In the genomic region with DNA sequence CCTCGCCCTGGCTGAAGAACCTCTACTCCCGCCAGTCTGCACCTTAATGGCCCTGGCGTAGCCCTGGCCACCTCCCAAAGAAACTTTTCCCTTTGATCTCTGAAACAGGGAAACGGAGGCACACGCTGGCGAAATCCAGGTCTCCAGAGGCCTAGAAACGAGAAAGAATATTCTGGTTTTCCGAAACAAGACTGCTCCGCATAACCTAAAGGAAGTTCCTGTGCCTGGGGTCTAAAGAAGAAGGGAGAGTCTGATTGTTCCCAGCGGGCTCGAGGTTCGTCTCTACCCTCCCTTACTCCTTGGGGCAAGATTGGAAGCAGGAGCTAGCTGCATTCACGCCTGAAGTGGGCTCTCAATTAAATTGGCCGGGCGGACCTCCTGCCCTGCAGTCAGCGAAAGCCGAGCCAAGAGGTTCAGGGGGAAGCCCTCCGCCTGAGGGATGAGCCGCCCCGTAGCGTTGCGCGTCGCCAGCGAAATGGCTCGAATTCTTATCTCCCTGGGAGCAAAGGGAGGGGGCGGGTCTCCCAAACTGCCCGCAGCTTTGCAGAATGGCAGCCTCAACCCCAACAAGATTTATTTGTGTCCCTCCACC, we compare ENCODE assay signal across 11 mouse cellular contexts. TPM values are rescaled to one million over a fixed set of nuclear protein-coding genes. Genes with fewer than 3 reads are reported as not detected.
DNase-seq lines count a peak whose midpoint lies in the region; ATAC-seq lines count a peak whose summit lies in the region.
"Had no signal": no experiment of that assay in that cellular context is flagged by ENCODE, and none has a peak within 500 bp of the region (broad histone marks: within the 10 kb centered on the region; RNA-seq: fewer than 3 reads in every experiment).

No protein-coding gene starts in this region.

- ATAC-seq in heart, embryonic 11.5 days (replicated peaks; ENCODE audit: insufficient number of reproducible peaks, low FRiP score, low TSS enrichment), result no peak
- ATAC-seq in midbrain, embryonic 14.5 days (ENCODE audit: low FRiP score, low TSS enrichment), result no peak
- no peak for ATAC-seq in megakaryocyte-erythroid progenitor cell, adult 5-6 weeks (replicated peaks; ENCODE audit: low FRiP score, low TSS enrichment, poor library complexity, severe bottlenecking)
- ATAC-seq: lung, postnatal 0 days had no signal

- DNase-seq in heart, postnatal 10 days, result no peak
- DNase-seq in Muller cell, postnatal 12 days (ENCODE audit: inconsistent ontology term), result peak; percentile 57
- peak; percentile 58 for DNase-seq in hindbrain, embryonic 10.5 days (ENCODE audit: low spot score)
- DNase-seq in midbrain, embryonic 14.5 days, result peak; percentile 59
- DNase-seq in layer of hippocampus, adult 9-10 months (ENCODE audit: low spot score), result no peak
- DNase-seq in adrenal gland, postnatal 14 days, result no peak
- DNase-seq: adrenal gland, postnatal 25 days; kidney, postnatal 10 days had no signal

- H3K4me1 ChIP-seq in heart, embryonic 11.5 days (ENCODE audit: control insufficient read depth, insufficient read depth, low read length), result no peaks in the 10 kb centered on the region
- H3K4me1 ChIP-seq in hindbrain, embryonic 10.5 days (replicated peaks), result peaks cover 40% of the 10 kb centered on the region
- H3K4me1 ChIP-seq in midbrain, embryonic 14.5 days (ENCODE audit: control insufficient read depth, insufficient read depth, low read length), result peaks cover 10% of the 10 kb centered on the region; the same call in 1 of the 2 replicates

- H3K27me3 ChIP-seq in heart, embryonic 11.5 days (ENCODE audit: control insufficient read depth, insufficient read depth, low read length), result peaks cover 95% of the 10 kb centered on the region
- peaks cover 100% of the 10 kb centered on the region for H3K27me3 ChIP-seq in hindbrain, embryonic 10.5 days (ENCODE audit: insufficient read depth, poor library complexity, severe bottlenecking)
- H3K27me3 ChIP-seq in midbrain, embryonic 14.5 days (ENCODE audit: control insufficient read depth, insufficient read depth, low read length), result peaks cover 88% of the 10 kb centered on the region

- H3K9me3 ChIP-seq in heart, embryonic 11.5 days (replicated peaks; ENCODE audit: control insufficient read depth, low read length), result no peaks in the 10 kb centered on the region
- H3K9me3 ChIP-seq in hindbrain, embryonic 10.5 days, result no peaks in the 10 kb centered on the region
- H3K9me3 ChIP-seq in midbrain, embryonic 14.5 days (ENCODE audit: control insufficient read depth, low read length), result no peaks in the 10 kb centered on the region

- no peak overlapping the region for H3K9ac ChIP-seq in heart, embryonic 11.5 days (ENCODE audit: low read depth, low read length)
- no peak overlapping the region for H3K9ac ChIP-seq in midbrain, embryonic 14.5 days (replicated peaks; ENCODE audit: low read length)

- WGBS in heart, embryonic 11.5 days (ENCODE audit: insufficient replicate concordance), result 1% methylated on average over 28 of the region's 28 CpGs
- under 1% methylated on average over 28 of the region's 28 CpGs for WGBS in hindbrain, embryonic 10.5 days
- WGBS in midbrain, embryonic 14.5 days, result under 1% methylated on average over 28 of the region's 28 CpGs

- H3K4me2 ChIP-seq in heart, embryonic 11.5 days, result peak overlapping the region; percentile 53
- peak overlapping the region; percentile 45 for H3K4me2 ChIP-seq in midbrain, embryonic 14.5 days (ENCODE audit: low read length)

- H3K36me3 ChIP-seq in heart, embryonic 11.5 days (ENCODE audit: control insufficient read depth, insufficient read depth, low read length), result no peaks in the 10 kb centered on the region
- H3K36me3 ChIP-seq in hindbrain, embryonic 10.5 days, result no peaks in the 10 kb centered on the region
- no peaks in the 10 kb centered on the region for H3K36me3 ChIP-seq in midbrain, embryonic 14.5 days (ENCODE audit: control insufficient read depth, insufficient read depth, low read length)

- intact Hi-C loops in heart, postnatal 10 days (cut with DNase I), result no loop called here

- peak overlapping the region; percentile 11 for H3K4me3 ChIP-seq in heart, embryonic 11.5 days (ENCODE audit: low read depth, low read length)
- H3K4me3 ChIP-seq in hindbrain, embryonic 10.5 days, result peak overlapping the region; percentile 38
- no peak overlapping the region; the same call in 1 of the 2 replicates for H3K4me3 ChIP-seq in midbrain, embryonic 14.5 days (replicated peaks; ENCODE audit: low read depth, low read length)

- no peak overlapping the region for H3K27ac ChIP-seq in heart, embryonic 11.5 days (ENCODE audit: low read depth, low read length)
- H3K27ac ChIP-seq in hindbrain, embryonic 10.5 days, result peak overlapping the region; percentile 13; the same call in 1 of the 2 replicates
- H3K27ac ChIP-seq in midbrain, embryonic 14.5 days (replicated peaks; ENCODE audit: low read depth, low read length), result 0 out of 2 replicates have a peak overlapping the region, but pooled peaks have one; percentile 61

RNA-seq across cellular contexts. Expression of gene Tfap2a, which starts 33.2 kb away (rescaled TPM):
- polyA plus RNA-seq in heart, embryonic 11.5 days (2014; fragmentation: Nextera tagmentation; extraction: Ambion mirVana), result 0.14 and 0.39 TPM in 2 replicates
- total RNA-seq in heart, postnatal 10 days (2021), result under 1 TPM; 0.22 TPM
- polyA plus RNA-seq in hindbrain, embryonic 10.5 days (2016; fragmentation: Nextera tagmentation; extraction: Ambion mirVana), result 6.7 and 13.8 TPM in 2 replicates
- polyA plus RNA-seq in midbrain, embryonic 14.5 days (2014; fragmentation: Nextera tagmentation; extraction: Ambion mirVana), result 11.6 and 11.8 TPM in 2 replicates
- total RNA-seq in adrenal gland, postnatal 14 days (2021), result 0.30 and 0.38 TPM in 2 replicates
- total RNA-seq in megakaryocyte-erythroid progenitor cell, adult 5-6 weeks (2014; fragmentation: Nextera tagmentation), result not detected in 2 replicates
- total RNA-seq in megakaryocyte-erythroid progenitor cell, adult 5-6 weeks (2017), result not detected in 2 replicates

Comparison
In these comparisons a context has a peak if more than half of its experiments do, and no peak if none do; other contexts are left out.
1. DNase-seq: peak in Muller cell, postnatal 12 days (single experiment), hindbrain, embryonic 10.5 days (single experiment) and midbrain, embryonic 14.5 days (single experiment); none in heart, postnatal 10 days (0 of 2), layer of hippocampus, adult 9-10 months (single experiment) and adrenal gland, postnatal 14 days (single experiment).